Mouse (Mus musculus): ENCODE measurements around the gene Htr3b.

Gene Htr3b

GRCm38 (mm10) chr9:48964587-48965040 lies at the start of gene Htr3b:
Gene Htr3b (minus strand): TSS chr9:48964990.
- CTCF ChIA-PET: no interaction called here

GRCm38 (mm10) chr9:48999256-48999655 lies 34.5 kb upstream of the Htr3b start:
- CTCF ChIA-PET: interaction anchor here (1.4 kb wide), 1 partner anchor 8 kb away, joined by 5 read pairs; no protein-coding TSS in a partner anchor

- CTCF ChIA-PET: no interaction called here
Observed at GRCm38 (mm10) chr9:48995735-48996134, 30.9 kb upstream of the Htr3b start.

GRCm38 (mm10) chr9:48994779-48995178 lies 30.0 kb upstream of the Htr3b start:
- CTCF ChIA-PET: no interaction called here

GRCm38 (mm10) chr9:48991671-48992070 lies 26.9 kb upstream of the Htr3b start:
- CTCF ChIA-PET: interaction anchor here (1.9 kb wide), 1 partner anchor 8 kb away, joined by 5 read pairs; no protein-coding TSS in a partner anchor

- CTCF ChIA-PET: no interaction called here
Observed at GRCm38 (mm10) chr9:48987201-48988101, 22.7 kb upstream of the Htr3b start.

GRCm38 (mm10) chr9:48986616-48987141 lies 21.9 kb upstream of the Htr3b start:
- CTCF ChIA-PET: no interaction called here

- CTCF ChIA-PET: no interaction called here
Observed at GRCm38 (mm10) chr9:48985708-48986088, 20.9 kb upstream of the Htr3b start.

- CTCF ChIA-PET: interaction anchor here (1.0 kb wide), 1 partner anchor 13 kb away, joined by 3 read pairs; no protein-coding TSS in a partner anchor
Observed at GRCm38 (mm10) chr9:48984845-48985707, 20.3 kb upstream of the Htr3b start, which contains the start of gene Usp28. Gene Usp28 (plus strand): TSS chr9:48985375.

GRCm38 (mm10) chr9:48984320-48984844 lies 19.6 kb upstream of the Htr3b start:
- CTCF ChIA-PET: interaction anchor here (1.0 kb wide), 1 partner anchor 12 kb away, joined by 3 read pairs; no protein-coding TSS in a partner anchor

GRCm38 (mm10) chr9:48983801-48984200 lies 19.0 kb upstream of the Htr3b start:
- CTCF ChIA-PET: interaction anchor here (1.0 kb wide), 1 partner anchor 11 kb away, joined by 3 read pairs; no protein-coding TSS in a partner anchor

GRCm38 (mm10) chr9:48981827-48982226 lies 17.0 kb upstream of the Htr3b start:
- CTCF ChIA-PET: no interaction called here

- CTCF ChIA-PET: no interaction called here
Observed at GRCm38 (mm10) chr9:48980781-48981180, 16.0 kb upstream of the Htr3b start.

GRCm38 (mm10) chr9:48980371-48980770 lies 15.6 kb upstream of the Htr3b start:
- CTCF ChIA-PET: no interaction called here

- CTCF ChIA-PET: no interaction called here
Observed at GRCm38 (mm10) chr9:48976661-48977355, 12.0 kb upstream of the Htr3b start.

GRCm38 (mm10) chr9:48972494-48972893 lies 7.7 kb upstream of the Htr3b start:
- CTCF ChIA-PET: interaction anchor here (1.0 kb wide), 1 partner anchor 12 kb away, joined by 3 read pairs; no protein-coding TSS in a partner anchor

GRCm38 (mm10) chr9:48962131-48962530 lies 2.7 kb downstream of the Htr3b start:
- CTCF ChIA-PET: no interaction called here

GRCm38 (mm10) chr9:48961314-48961713 lies 3.5 kb downstream of the Htr3b start:
- CTCF ChIA-PET: interaction anchor here (0.5 kb wide), 1 partner anchor 73 kb away, joined by 3 read pairs; no protein-coding TSS in a partner anchor

GRCm38 (mm10) chr9:48947565-48947964 lies 17.2 kb downstream of the Htr3b start:
- CTCF ChIA-PET: interaction anchor here (0.6 kb wide), 1 partner anchor 225 kb away, joined by 3 read pairs; no protein-coding TSS in a partner anchor

- CTCF ChIA-PET: no interaction called here
Observed at GRCm38 (mm10) chr9:48942349-48942748, 22.4 kb downstream of the Htr3b start.

- CTCF ChIA-PET: no interaction called here
Observed at GRCm38 (mm10) chr9:48929436-48929835, 35.4 kb downstream of the Htr3b start.
